Mouse (Mus musculus) cerebellum, postnatal 10 days (tissue): Measurements from ENCODE around the gene Vps51.

Source experiments
- DNase-seq, 2 experiments: peaks; one replicate each; pipeline ENCODE4 v3.0.0; 2021; ENCODE audit warnings: mixed read lengths in 2 of 2

Vps51 gene

GRCm38 (mm10) chr19:6047154-6047898 is 29.7 kb downstream of the Vps51 start:
- peak in 1 of 2 experiments; percentile 53 for DNase-seq

GRCm38 (mm10) chr19:6046294-6047153 is 30.5 kb downstream of the Vps51 start, which contains the start of gene Syvn1:
TSS of gene Syvn1 (plus strand) at chr19:6046576.
- DNase-seq: peak; percentile 95

GRCm38 (mm10) chr19:6045366-6046293 is 31.4 kb downstream of the Vps51 start:
- DNase-seq: no peak

- DNase-seq: peak in 1 of 2 experiments; percentile 53
These were observed 32.9 kb downstream of the Vps51 start for GRCm38 (mm10) chr19:6044102-6044501.

GRCm38 (mm10) chr19:6042293-6042692 is 34.7 kb downstream of the Vps51 start:
- DNase-seq: no peak

GRCm38 (mm10) chr19:6040002-6040401 is 37.0 kb downstream of the Vps51 start:
- DNase-seq: no peak

GRCm38 (mm10) chr19:6038326-6038725 is 38.7 kb downstream of the Vps51 start:
- DNase-seq: peak; percentile 69 to 75

GRCm38 (mm10) chr19:6037695-6038094 is 39.3 kb downstream of the Vps51 start:
- DNase-seq: no peak

GRCm38 (mm10) chr19:6035966-6036585 is 41.0 kb downstream of the Vps51 start:
- DNase-seq: no peak

- no peak for DNase-seq
These were observed 46.3 kb downstream of the Vps51 start for GRCm38 (mm10) chr19:6030520-6031280.

GRCm38 (mm10) chr19:6029426-6029825 is 47.6 kb downstream of the Vps51 start:
- DNase-seq: no peak

- no peak for DNase-seq
These were observed 48.0 kb downstream of the Vps51 start for GRCm38 (mm10) chr19:6028991-6029390.

GRCm38 (mm10) chr19:6023930-6024329 is 53.1 kb downstream of the Vps51 start:
- no peak for DNase-seq

GRCm38 (mm10) chr19:6023059-6023458 is 54.0 kb downstream of the Vps51 start:
- DNase-seq: no peak

- DNase-seq: no peak
These were observed 56.8 kb downstream of the Vps51 start for GRCm38 (mm10) chr19:6020276-6020675.

GRCm38 (mm10) chr19:6018142-6019089 is 58.6 kb downstream of the Vps51 start:
- peak; percentile 93 to 95 for DNase-seq
